Mouse (Mus musculus) neural tube, embryonic 11.5 days (tissue): ENCODE measurements around the gene Ndufc1. TPM values are rescaled to one million over a fixed set of nuclear protein-coding genes. Genes with fewer than 3 reads are reported as not detected.
"Not testable (repeated sequence)": the region's sequence is repeated elsewhere in the genome, so short reads cannot be mapped to it uniquely, and the experiment has no call there.

ENCODE experiments used
- ATAC-seq: fragments of 200-750 bp; cut with Nextera tagmentation; 2 replicates; pipeline ENCODE4 v1.8.0; 2017; ENCODE audit warnings: moderate number of reproducible peaks, mild to moderate bottlenecking, moderate TSS enrichment, moderate library complexity; ENCODE audit not compliant: insufficient read depth, low FRiP score, low TSS enrichment
- DNase-seq: peaks from one replicate; pipeline ENCODE4 v3.0.0-alpha.2; 2015; ENCODE audit warnings: low spot score
- H3K27ac ChIP-seq: fragments of 300-500 bp; sonication (generic); 2 replicates; pipeline ENCODE4 v1.5.1; 2014; ENCODE audit warnings: low read depth, mild to moderate bottlenecking, low read length
- H3K27me3 ChIP-seq: fragments of 300-500 bp; sonication (generic); 2 replicates; pipeline ENCODE4 v1.6.1; 2014; ENCODE audit warnings: mild to moderate bottlenecking, low read length, mixed read lengths; ENCODE audit not compliant: control insufficient read depth, insufficient read depth
- H3K36me3 ChIP-seq: fragments of 300-500 bp; sonication (generic); 2 replicates; pipeline ENCODE4 v1.6.1; 2014; ENCODE audit warnings: mild to moderate bottlenecking, low read length, moderate library complexity, mixed read lengths; ENCODE audit not compliant: control insufficient read depth, insufficient read depth
- H3K4me1 ChIP-seq: fragments of 300-500 bp; sonication (generic); 2 replicates; pipeline ENCODE4 v1.6.1; 2014; ENCODE audit warnings: low read length, mixed read lengths; ENCODE audit not compliant: control insufficient read depth, insufficient read depth
- H3K4me2 ChIP-seq: fragments of 300-500 bp; sonication (generic); 2 replicates; pipeline ENCODE4 v1.6.1; 2014; ENCODE audit warnings: low read depth, mild to moderate bottlenecking, moderate library complexity
- H3K4me3 ChIP-seq: fragments of 300-500 bp; sonication (generic); 2 replicates; pipeline ENCODE4 v1.5.1; 2014; ENCODE audit warnings: low read depth, low read length
- H3K9ac ChIP-seq: fragments of 300-500 bp; sonication (generic); 2 replicates; pipeline ENCODE4 v1.6.1; 2014; ENCODE audit warnings: mild to moderate bottlenecking, low read length
- H3K9me3 ChIP-seq: fragments of 300-500 bp; sonication (generic); 2 replicates; pipeline ENCODE4 v1.6.1; 2016; ENCODE audit warnings: low read length; ENCODE audit not compliant: control insufficient read depth
- WGBS: fragments of 180-500 bp; shearing (Covaris S2); extraction: QIAGEN DNeasy Blood & Tissue Kit; methylation state at CpG from one replicate; pipeline ENCODE4 v1.1.7; 2014; 5-methylcytosine and 5-hydroxymethylcytosine counted together
- polyA plus RNA-seq: library from polyadenylated mRNA; unstranded; fragments of >200 nt; fragmentation: Nextera tagmentation; extraction: Ambion mirVana; gene quantifications from 2 replicates; pipeline ENCODE4 v1.2.1, GENCODE M21; 2014

Ndufc1 gene
- polyA plus RNA-seq, 1 experiment from 2014 or later = 654 TPM

GRCm38 (mm10) chr3:51357078-51357477 is 51.7 kb downstream of the Ndufc1 start:
- no peak for DNase-seq
- no peak overlapping the region for H3K4me2 ChIP-seq
- WGBS = 53% methylated on average over 5 of the region's 5 CpGs
- H3K36me3 ChIP-seq = no peaks in the 10 kb centered on the region
- H3K4me3 ChIP-seq = no peak overlapping the region
- no peak overlapping the region for H3K27ac ChIP-seq
- H3K9ac ChIP-seq = no peak overlapping the region
- H3K4me1 ChIP-seq = no peaks in the 10 kb centered on the region
- 0 out of 2 replicates have a peak, but pooled peaks cover 3% of the 10 kb centered on the region for H3K27me3 ChIP-seq
- no peak for ATAC-seq
- H3K9me3 ChIP-seq = no peaks in the 10 kb centered on the region

GRCm38 (mm10) chr3:51354956-51355355 is 53.8 kb downstream of the Ndufc1 start:
- not testable (repeated sequence) for H3K4me1 ChIP-seq, H3K9ac ChIP-seq, ATAC-seq, H3K27ac ChIP-seq, H3K36me3 ChIP-seq, H3K4me3 ChIP-seq, H3K4me2 ChIP-seq, DNase-seq, H3K27me3 ChIP-seq, H3K9me3 ChIP-seq
- 90% methylated on average over 6 of the region's 6 CpGs for WGBS

Other genes starting within 250 kb of the Ndufc1 start
- gene Noct, start 184.5 kb downstream of the Ndufc1 start, polyA plus RNA-seq = 15.1 TPM in 2 replicates
- gene Elf2, start 68.3 kb downstream of the Ndufc1 start, polyA plus RNA-seq = 38.4 and 47.3 TPM in 2 replicates
- 4.2 and 6.7 TPM in 2 replicates for gene Mgarp, start 12.2 kb downstream of the Ndufc1 start, polyA plus RNA-seq
- gene Naa15, start 6.2 kb upstream of the Ndufc1 start, polyA plus RNA-seq = 46.8 and 51.7 TPM in 2 replicates
- gene Rab33b, start 74.9 kb upstream of the Ndufc1 start, polyA plus RNA-seq = 13.4 and 14.7 TPM in 2 replicates
- 4.2 and 4.8 TPM in 2 replicates for gene Setd7, start 151.9 kb upstream of the Ndufc1 start, polyA plus RNA-seq